11 mouse cellular contexts compared by ENCODE assay signal in the genomic region with DNA sequence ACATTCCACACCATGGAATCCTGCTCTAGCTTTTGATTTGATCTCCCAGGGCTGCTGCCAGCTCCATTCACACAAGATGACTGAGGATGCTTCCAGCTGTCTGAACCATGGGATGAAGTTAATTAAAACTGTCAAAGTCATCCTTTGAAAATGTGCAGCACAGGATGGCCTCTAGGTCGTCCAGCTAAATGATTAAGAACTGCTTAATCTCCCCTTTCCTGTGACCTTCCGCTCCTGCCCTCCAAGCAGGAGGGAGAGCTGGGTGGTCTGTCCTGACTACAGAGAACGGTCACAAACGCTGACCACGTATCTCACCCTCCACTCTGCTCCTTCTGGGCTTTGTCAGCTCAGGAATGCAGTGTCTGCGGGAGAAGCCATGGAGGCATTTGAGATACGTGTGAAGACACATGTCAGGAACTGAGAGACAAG. TPM values are rescaled to one million over a fixed set of nuclear protein-coding genes. Genes with fewer than 3 reads are reported as not detected.
A peak's percentile ranks its signal among the peaks of the same experiment; 100 is the strongest.
DNase-seq lines count a peak whose midpoint lies in the region; ATAC-seq and TF ChIP-seq lines count a peak whose summit lies in the region.
"Had no signal": no experiment of that assay in that cellular context is flagged by ENCODE, and none has a peak within 500 bp of the region (broad histone marks: within the 10 kb centered on the region; RNA-seq: fewer than 3 reads in every experiment).

No protein-coding gene starts in this region.

- peaks cover 42% of the 10 kb centered on the region for H3K4me1 ChIP-seq in heart, embryonic 11.5 days (ENCODE audit: control insufficient read depth, insufficient read depth, low read length)
- H3K4me1 ChIP-seq in limb, embryonic 14.5 days (ENCODE audit: control insufficient read depth, insufficient read depth, low read length) = peaks cover 4% of the 10 kb centered on the region; the same call in 1 of the 2 replicates

- H3K27ac ChIP-seq in heart, embryonic 11.5 days (ENCODE audit: low read depth, low read length) = peak overlapping the region; percentile 94
- no peak overlapping the region for H3K27ac ChIP-seq in limb, embryonic 14.5 days (replicated peaks; ENCODE audit: low read depth, low read length)
- H3K27ac ChIP-seq: midbrain, embryonic 12.5 days had no signal

- 3% methylated on average over 7 of the region's 7 CpGs for WGBS in heart, embryonic 11.5 days (ENCODE audit: insufficient replicate concordance)
- 13% methylated on average over 7 of the region's 7 CpGs for WGBS in limb, embryonic 14.5 days

- ATAC-seq in heart, embryonic 11.5 days (replicated peaks; ENCODE audit: insufficient number of reproducible peaks, low FRiP score, low TSS enrichment) = no peak
- peak; percentile 41; the same call in 1 of the 2 replicates for ATAC-seq in limb, embryonic 14.5 days (ENCODE audit: low FRiP score, low read depth)
- no peak for ATAC-seq in megakaryocyte-erythroid progenitor cell, adult 5-6 weeks (replicated peaks; ENCODE audit: low FRiP score, low TSS enrichment, poor library complexity, severe bottlenecking)

- no peak for DNase-seq in heart, adult 8-10 months (ENCODE audit: low spot score)
- DNase-seq in kidney, postnatal 14 days = peak; percentile 45
- DNase-seq in kidney, postnatal 36 days = no peak
- peak; percentile 70 for DNase-seq in embryo, embryonic 10.5 days (ENCODE audit: low spot score)
- DNase-seq in limb, embryonic 14.5 days (ENCODE audit: low spot score) = no peak
- no peak for DNase-seq in lung, postnatal 14 days
- DNase-seq: adrenal gland, adult 2 months had no signal

- H3K9ac ChIP-seq in heart, embryonic 11.5 days (ENCODE audit: low read depth, low read length) = no peak overlapping the region
- H3K9ac ChIP-seq in limb, embryonic 14.5 days (ENCODE audit: low read depth, low read length, severe bottlenecking) = no peak overlapping the region
- H3K9ac ChIP-seq: midbrain, embryonic 12.5 days had no signal

- no peaks in the 10 kb centered on the region for H3K36me3 ChIP-seq in heart, embryonic 11.5 days (ENCODE audit: control insufficient read depth, insufficient read depth, low read length)
- no peaks in the 10 kb centered on the region for H3K36me3 ChIP-seq in limb, embryonic 14.5 days (ENCODE audit: control insufficient read depth, insufficient read depth, low read length)
- H3K36me3 ChIP-seq: midbrain, embryonic 12.5 days had no signal

- H3K27me3 ChIP-seq in heart, embryonic 11.5 days (ENCODE audit: control insufficient read depth, insufficient read depth, low read length) = no peaks in the 10 kb centered on the region
- H3K27me3 ChIP-seq in limb, embryonic 14.5 days (ENCODE audit: control insufficient read depth, insufficient read depth, low read length) = no peaks in the 10 kb centered on the region
- H3K27me3 ChIP-seq: midbrain, embryonic 12.5 days had no signal

- H3K9me3 ChIP-seq in heart, embryonic 11.5 days (replicated peaks; ENCODE audit: control insufficient read depth, low read length) = no peaks in the 10 kb centered on the region
- no peaks in the 10 kb centered on the region for H3K9me3 ChIP-seq in limb, embryonic 14.5 days (ENCODE audit: control insufficient read depth, low read length)
- H3K9me3 ChIP-seq: midbrain, embryonic 12.5 days had no signal

- no peak for TF ChIP-seq POLR2A in limb, embryonic 14.5 days (IDR thresholded peaks at IDR 0.05; ENCODE audit: borderline replicate concordance, extremely low read depth, insufficient read depth, insufficient read length)

- no peak overlapping the region for H3K4me3 ChIP-seq in heart, embryonic 11.5 days (ENCODE audit: low read depth, low read length)
- H3K4me3 ChIP-seq in limb, embryonic 14.5 days (replicated peaks; ENCODE audit: low read length) = no peak overlapping the region
- H3K4me3 ChIP-seq: midbrain, embryonic 12.5 days had no signal

- peak overlapping the region; percentile 11; the same call in 1 of the 2 replicates for H3K4me2 ChIP-seq in heart, embryonic 11.5 days
- no peak overlapping the region for H3K4me2 ChIP-seq in limb, embryonic 14.5 days (replicated peaks; ENCODE audit: low read depth, low read length, severe bottlenecking)
- H3K4me2 ChIP-seq: midbrain, embryonic 12.5 days had no signal

RNA-seq across cellular contexts. Expression of gene P3h2, which starts 26.6 kb away (rescaled TPM):
- polyA plus RNA-seq in heart, embryonic 11.5 days (2014; fragmentation: Nextera tagmentation; extraction: Ambion mirVana) = 18.2 and 18.9 TPM in 2 replicates
- total RNA-seq in heart, adult 8-10 months (2022) = 1 to 10 TPM; 2.6 to 4.6 (median 3.6) TPM
- 14.6 and 15.5 TPM in 2 replicates for polyA plus RNA-seq in limb, embryonic 14.5 days (2012; rRNA removed)
- 7.7 and 8.4 TPM in 2 replicates for polyA plus RNA-seq in limb, embryonic 14.5 days (2014; fragmentation: Nextera tagmentation; extraction: Ambion mirVana)
- not detected in 2 replicates for total RNA-seq in megakaryocyte-erythroid progenitor cell, adult 5-6 weeks (2014; fragmentation: Nextera tagmentation)
- total RNA-seq in megakaryocyte-erythroid progenitor cell, adult 5-6 weeks (2017) = 0.23 TPM in 1 of 2 replicates, not detected in the other
- total RNA-seq: MEL had no signal

Comparison
In these comparisons a context has a peak if more than half of its experiments do, and no peak if none do; other contexts are left out.
1. DNase-seq: peak in kidney, postnatal 14 days (single experiment) and embryo, embryonic 10.5 days (single experiment); none in heart, adult 8-10 months (single experiment), kidney, postnatal 36 days (0 of 2), limb, embryonic 14.5 days (single experiment) and lung, postnatal 14 days (single experiment).